Mouse (Mus musculus): ENCODE measurements around the gene Ttc33. TPM values are rescaled to one million over a fixed set of nuclear protein-coding genes. Genes with fewer than 3 reads are reported as not detected.

Gene Ttc33
- polyA plus RNA-seq, 1 experiment: 0.21 TPM

GRCm38 (mm10) chr15:5237012-5237660 lies 51.8 kb downstream of the Ttc33 start:
- Histone ChIP-seq H3K4me1 (ENCODE audit: control insufficient read depth) (peaks cover 60% of the 10 kb centered on the region), H3K9me3 (ENCODE audit: control insufficient read depth, low read length) (no peaks in the 10 kb centered on the region), H3K4me3 (replicated peaks) (no peak overlapping the region), H3K27me3 (ENCODE audit: control insufficient read depth) (peaks cover 8% of the 10 kb centered on the region), H3K36me3 (ENCODE audit: control insufficient read depth) (peaks cover 4% of the 10 kb centered on the region)
- TF ChIP-seq GATA1 (IDR thresholded peaks at IDR 0.05; ENCODE audit: low read length) (no peak), TAL1 (IDR thresholded peaks at IDR 0.05; ENCODE audit: low read length) (no peak)

- Histone ChIP-seq H3K9me3 (ENCODE audit: control insufficient read depth, low read length) (no peaks in the 10 kb centered on the region), H3K4me3 (replicated peaks) (no peak overlapping the region), H3K36me3 (ENCODE audit: control insufficient read depth) (peaks cover 4% of the 10 kb centered on the region), H3K4me1 (ENCODE audit: control insufficient read depth) (peaks cover 70% of the 10 kb centered on the region), H3K27me3 (ENCODE audit: control insufficient read depth) (peaks cover 17% of the 10 kb centered on the region)
- no peak for TF ChIP-seq TAL1 (IDR thresholded peaks at IDR 0.05; ENCODE audit: low read length)
- TF ChIP-seq GATA1 (IDR thresholded peaks at IDR 0.05; ENCODE audit: low read length): no peak
These were observed 52.7 kb downstream of the Ttc33 start for GRCm38 (mm10) chr15:5238073-5238472.

GRCm38 (mm10) chr15:5238553-5238952 lies 53.2 kb downstream of the Ttc33 start:
- TF ChIP-seq TAL1 (IDR thresholded peaks at IDR 0.05; ENCODE audit: low read length): no peak
- no peak for TF ChIP-seq GATA1 (IDR thresholded peaks at IDR 0.05; ENCODE audit: low read length)
- Histone ChIP-seq H3K27me3 (ENCODE audit: control insufficient read depth) (peaks cover 22% of the 10 kb centered on the region), H3K9me3 (ENCODE audit: control insufficient read depth, low read length) (no peaks in the 10 kb centered on the region), H3K4me3 (replicated peaks) (no peak overlapping the region), H3K36me3 (ENCODE audit: control insufficient read depth) (peaks cover 4% of the 10 kb centered on the region), H3K4me1 (ENCODE audit: control insufficient read depth) (peaks cover 74% of the 10 kb centered on the region)

DNA sequence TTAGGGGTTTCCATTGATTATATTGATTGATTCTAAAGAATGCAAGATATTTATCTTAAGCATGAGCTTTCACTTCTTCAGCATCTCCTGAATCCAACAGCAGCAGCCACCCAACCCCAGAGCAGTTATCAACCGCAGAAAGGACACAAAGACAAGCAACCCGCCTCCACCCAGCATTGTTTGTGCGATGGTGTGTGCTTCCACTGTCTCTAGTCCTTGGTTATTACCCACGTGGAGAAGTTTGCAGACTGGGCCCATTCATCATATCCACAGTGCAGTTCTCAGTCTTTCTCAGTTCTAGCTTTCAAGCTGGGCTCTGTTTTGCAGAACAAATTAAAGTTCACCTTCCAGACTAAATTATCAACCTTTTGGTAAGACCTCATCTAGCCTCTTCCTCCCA lies 54.0 kb downstream of the Ttc33 start:
- TF ChIP-seq TAL1 (IDR thresholded peaks at IDR 0.05; ENCODE audit: low read length) (no peak), GATA1 (IDR thresholded peaks at IDR 0.05; ENCODE audit: low read length) (no peak)
- Histone ChIP-seq H3K9me3 (ENCODE audit: control insufficient read depth, low read length) (no peaks in the 10 kb centered on the region), H3K4me3 (replicated peaks) (peak overlapping the region; percentile 21), H3K36me3 (ENCODE audit: control insufficient read depth) (peaks cover 4% of the 10 kb centered on the region), H3K27me3 (ENCODE audit: control insufficient read depth) (peaks cover 28% of the 10 kb centered on the region), H3K4me1 (ENCODE audit: control insufficient read depth) (peaks cover 83% of the 10 kb centered on the region)

DNA sequence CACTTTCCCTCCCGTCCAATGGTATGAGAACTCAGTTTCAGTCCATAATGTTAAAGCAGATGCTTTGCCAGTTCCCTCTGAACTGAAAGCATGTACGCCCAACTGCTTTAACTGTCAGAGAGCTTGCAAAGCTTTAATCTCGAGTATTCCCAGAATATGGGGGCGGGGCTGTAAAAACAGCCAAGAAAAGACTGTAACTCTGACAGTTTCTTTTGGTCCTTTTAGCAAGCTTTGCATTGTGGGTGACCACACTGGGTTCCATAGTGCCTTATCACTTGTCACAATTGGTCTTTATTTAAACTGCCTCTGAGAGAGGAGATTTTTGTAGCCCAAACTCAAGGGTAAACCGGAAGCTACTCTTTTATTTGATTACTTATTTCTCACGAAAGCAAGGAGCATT lies 54.6 kb downstream of the Ttc33 start:
- TF ChIP-seq GATA1 (IDR thresholded peaks at IDR 0.05; ENCODE audit: low read length) (no peak), TAL1 (IDR thresholded peaks at IDR 0.05; ENCODE audit: low read length) (no peak)
- H3K4me1 ChIP-seq (ENCODE audit: control insufficient read depth): peaks cover 84% of the 10 kb centered on the region
- H3K36me3 ChIP-seq (ENCODE audit: control insufficient read depth): peaks cover under 1% of the 10 kb centered on the region
- H3K9me3 ChIP-seq (ENCODE audit: control insufficient read depth, low read length): no peaks in the 10 kb centered on the region
- peaks cover 34% of the 10 kb centered on the region for H3K27me3 ChIP-seq (ENCODE audit: control insufficient read depth)
- H3K4me3 ChIP-seq (replicated peaks): peak overlapping the region; percentile 21

DNA sequence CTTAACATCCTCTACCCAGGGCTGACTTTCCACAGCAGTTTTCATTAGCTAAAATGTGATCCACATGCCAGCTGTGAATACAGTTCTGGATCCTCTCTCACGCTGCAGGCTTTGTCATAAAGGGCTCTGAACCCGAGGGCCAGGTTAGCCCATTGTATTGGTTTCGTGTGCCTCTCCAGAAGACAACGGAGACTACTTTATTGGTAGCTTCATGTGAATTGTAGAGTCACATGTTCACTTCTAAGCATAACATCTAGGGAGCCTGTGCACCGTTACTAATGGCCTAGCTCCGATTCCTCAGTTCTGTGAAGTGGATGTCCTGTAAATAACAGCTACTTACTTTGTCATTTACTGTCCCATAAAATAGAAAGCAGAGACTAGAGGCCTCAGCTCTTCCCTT lies 55.0 kb downstream of the Ttc33 start:
- peaks cover 38% of the 10 kb centered on the region for H3K27me3 ChIP-seq (ENCODE audit: control insufficient read depth)
- H3K36me3 ChIP-seq (ENCODE audit: control insufficient read depth): no peaks in the 10 kb centered on the region
- peak overlapping the region; percentile 21 for H3K4me3 ChIP-seq (replicated peaks)
- H3K4me1 ChIP-seq (ENCODE audit: control insufficient read depth): peaks cover 80% of the 10 kb centered on the region
- TF ChIP-seq GATA1 (IDR thresholded peaks at IDR 0.05; ENCODE audit: low read length): no peak
- no peak for TF ChIP-seq TAL1 (IDR thresholded peaks at IDR 0.05; ENCODE audit: low read length)
- H3K9me3 ChIP-seq (ENCODE audit: control insufficient read depth, low read length): no peaks in the 10 kb centered on the region

GRCm38 (mm10) chr15:5241304-5242201 lies 56.2 kb downstream of the Ttc33 start:
- no peaks in the 10 kb centered on the region for H3K9me3 ChIP-seq (ENCODE audit: control insufficient read depth, low read length)
- H3K27me3 ChIP-seq (ENCODE audit: control insufficient read depth): peaks cover 46% of the 10 kb centered on the region
- no peak for TF ChIP-seq GATA1 (IDR thresholded peaks at IDR 0.05; ENCODE audit: low read length)
- no peak for TF ChIP-seq TAL1 (IDR thresholded peaks at IDR 0.05; ENCODE audit: low read length)
- H3K4me1 ChIP-seq (ENCODE audit: control insufficient read depth): peaks cover 70% of the 10 kb centered on the region
- no peaks in the 10 kb centered on the region for H3K36me3 ChIP-seq (ENCODE audit: control insufficient read depth)
- peak overlapping the region; percentile 75 for H3K4me3 ChIP-seq (replicated peaks)

GRCm38 (mm10) chr15:5242241-5243035 lies 57.1 kb downstream of the Ttc33 start:
- Histone ChIP-seq H3K4me3 (replicated peaks) (peak overlapping the region; percentile 75), H3K4me1 (ENCODE audit: control insufficient read depth) (peaks cover 67% of the 10 kb centered on the region), H3K9me3 (ENCODE audit: control insufficient read depth, low read length) (no peaks in the 10 kb centered on the region)

More at GRCm38 (mm10) chr15:5242241-5243035, 57.1 kb downstream of the Ttc33 start:
- Histone ChIP-seq H3K27me3 (ENCODE audit: control insufficient read depth) (peaks cover 46% of the 10 kb centered on the region), H3K36me3 (ENCODE audit: control insufficient read depth) (no peaks in the 10 kb centered on the region)
- TF ChIP-seq GATA1 (IDR thresholded peaks at IDR 0.05; ENCODE audit: low read length) (no peak), TAL1 (IDR thresholded peaks at IDR 0.05; ENCODE audit: low read length) (no peak)
